Mouse (Mus musculus) liver, postnatal 0 days (tissue): ENCODE results near the gene Mpc1. TPM values are rescaled to one million over a fixed set of nuclear protein-coding genes. Genes with fewer than 3 reads are reported as not detected.

ENCODE experiments used
- ATAC-seq: fragments of 200-750 bp; cut with Nextera tagmentation; 2 replicates; pipeline ENCODE4 v1.8.0; 2017; ENCODE audit warnings: mild to moderate bottlenecking, moderate library complexity
- DNase-seq: peaks from one replicate; pipeline ENCODE4 v3.0.0-alpha.2; 2016
- H3K27ac ChIP-seq: fragments of 300-500 bp; sonication (generic); 2 replicates; pipeline ENCODE4 v1.5.1; 2014; ENCODE audit warnings: antibody characterized with exemption, moderate library complexity, mild to moderate bottlenecking, low read depth
- H3K27me3 ChIP-seq: fragments of 300-500 bp; sonication (generic); 2 replicates; pipeline ENCODE4 v1.6.1; 2014; ENCODE audit warnings: low read length, control low read depth, mixed read lengths; ENCODE audit not compliant: insufficient read depth
- H3K36me3 ChIP-seq: fragments of 300-500 bp; sonication (generic); replicated peaks from 2 replicates; pipeline ENCODE4 v1.6.1; 2014; ENCODE audit warnings: mild to moderate bottlenecking, control low read depth, low read length, moderate library complexity, mixed read lengths; ENCODE audit not compliant: insufficient read depth
- H3K4me1 ChIP-seq: fragments of 300-500 bp; sonication (generic); 2 replicates; pipeline ENCODE4 v1.6.1; 2014; ENCODE audit warnings: antibody characterized with exemption, mild to moderate bottlenecking, control low read depth; ENCODE audit not compliant: insufficient read depth
- H3K4me2 ChIP-seq: fragments of 300-500 bp; sonication (generic); 2 replicates; pipeline ENCODE4 v1.6.1; 2014; ENCODE audit warnings: low read depth, mild to moderate bottlenecking, low read length, moderate library complexity, mixed read lengths
- H3K4me3 ChIP-seq: fragments of 300-500 bp; sonication (generic); 2 replicates; pipeline ENCODE4 v1.5.1; 2014; ENCODE audit warnings: low read depth, low read length
- H3K9ac ChIP-seq: fragments of 300-500 bp; sonication (generic); replicated peaks from 2 replicates; pipeline ENCODE4 v1.6.1; 2014; ENCODE audit warnings: mild to moderate bottlenecking, moderate library complexity
- H3K9me3 ChIP-seq: fragments of 300-500 bp; sonication (generic); 2 replicates; pipeline ENCODE4 v1.6.1; 2016; ENCODE audit warnings: mild to moderate bottlenecking, control low read depth, low read length, mixed read lengths
- CTCF ChIP-seq: sonication (generic); IDR thresholded peaks from 2 replicates; pipeline ENCODE4 v1.5.1; 2016; ENCODE audit warnings: antibody characterized with exemption, low read depth
- EP300 ChIP-seq: IDR thresholded peaks from 2 replicates; pipeline ENCODE4 v1.6.1; 2016; ENCODE audit warnings: antibody characterized with exemption, low read depth, mild to moderate bottlenecking
- WGBS: fragments of 180-500 bp; shearing (Covaris S2); extraction: QIAGEN DNeasy Blood & Tissue Kit; methylation state at CpG from one replicate; pipeline ENCODE4 v1.1.7; 2014; ENCODE audit not compliant: insufficient replicate concordance; 5-methylcytosine and 5-hydroxymethylcytosine counted together
- polyA plus RNA-seq: library from polyadenylated mRNA; unstranded; fragments of >200 nt; fragmentation: Nextera tagmentation; extraction: Ambion mirVana; gene quantifications from 2 replicates; pipeline ENCODE4 v1.2.1, GENCODE M21; 2015

Mpc1 gene
- polyA plus RNA-seq, 1 experiment from 2014 or later: 1,393 TPM

GRCm38 (mm10) chr17:8240517-8240916 is 42.2 kb upstream of the Mpc1 start:
- Histone ChIP-seq H3K4me2 (no peak overlapping the region), H3K27me3 (no peaks in the 10 kb centered on the region), H3K4me1 (no peaks in the 10 kb centered on the region), H3K4me3 (no peak overlapping the region), H3K9me3 (no peaks in the 10 kb centered on the region), H3K27ac (no peak overlapping the region), H3K9ac (no peak overlapping the region), H3K36me3 (no peaks in the 10 kb centered on the region)
- TF ChIP-seq CTCF (no peak), EP300 (no peak)
- DNase-seq (no peak), ATAC-seq (no peak)
- WGBS: 60% methylated on average over 4 of the region's 4 CpGs

- no peak overlapping the region for H3K9ac ChIP-seq
- no peaks in the 10 kb centered on the region for H3K4me1 ChIP-seq
- 76% methylated on average over 12 of the region's 12 CpGs for WGBS
- ATAC-seq (no peak), DNase-seq (no peak)
- H3K27me3 ChIP-seq: no peaks in the 10 kb centered on the region
- TF ChIP-seq EP300 (no peak), CTCF (no peak)
- H3K4me3 ChIP-seq: no peak overlapping the region
- H3K36me3 ChIP-seq: no peaks in the 10 kb centered on the region
- H3K27ac ChIP-seq: no peak overlapping the region
- no peak overlapping the region for H3K4me2 ChIP-seq
- H3K9me3 ChIP-seq: no peaks in the 10 kb centered on the region
These were observed 41.1 kb upstream of the Mpc1 start for GRCm38 (mm10) chr17:8241645-8242044.

- 72% methylated on average over 11 of the region's 11 CpGs for WGBS
- Histone ChIP-seq H3K27ac (no peak overlapping the region), H3K4me3 (no peak overlapping the region), H3K4me2 (no peak overlapping the region), H3K9me3 (no peaks in the 10 kb centered on the region), H3K9ac (no peak overlapping the region), H3K27me3 (no peaks in the 10 kb centered on the region), H3K4me1 (no peaks in the 10 kb centered on the region), H3K36me3 (no peaks in the 10 kb centered on the region)
- no peak for ATAC-seq
- TF ChIP-seq EP300: no peak
- TF ChIP-seq CTCF: no peak
- DNase-seq: no peak
These were observed 40.5 kb upstream of the Mpc1 start for GRCm38 (mm10) chr17:8242186-8242585.

- WGBS: 78% methylated on average over 2 of the region's 2 CpGs
- no peak for TF ChIP-seq EP300
- TF ChIP-seq CTCF: no peak
- no peaks in the 10 kb centered on the region for H3K27me3 ChIP-seq
- no peaks in the 10 kb centered on the region for H3K36me3 ChIP-seq
- DNase-seq (no peak), ATAC-seq (no peak)
- no peak overlapping the region for H3K27ac ChIP-seq
- no peaks in the 10 kb centered on the region for H3K9me3 ChIP-seq
- no peak overlapping the region for H3K4me3 ChIP-seq
- H3K9ac ChIP-seq: no peak overlapping the region
- no peak overlapping the region for H3K4me2 ChIP-seq
- H3K4me1 ChIP-seq: no peaks in the 10 kb centered on the region
These were observed 38.6 kb upstream of the Mpc1 start for GRCm38 (mm10) chr17:8244124-8244523.

- Histone ChIP-seq H3K27me3 (no peaks in the 10 kb centered on the region), H3K36me3 (no peaks in the 10 kb centered on the region), H3K4me1 (no peaks in the 10 kb centered on the region), H3K27ac (no peak overlapping the region), H3K4me3 (no peak overlapping the region), H3K9ac (no peak overlapping the region), H3K4me2 (no peak overlapping the region), H3K9me3 (no peaks in the 10 kb centered on the region)
- no peak for TF ChIP-seq EP300
- TF ChIP-seq CTCF: no peak
- 77% methylated on average over 4 of the region's 4 CpGs for WGBS
- DNase-seq (no peak), ATAC-seq (no peak)
These were observed 36.5 kb upstream of the Mpc1 start for GRCm38 (mm10) chr17:8246102-8246754.

GRCm38 (mm10) chr17:8251704-8252103 is 31.0 kb upstream of the Mpc1 start:
- WGBS: 77% methylated on average over 7 of the region's 7 CpGs
- Histone ChIP-seq H3K9me3 (no peaks in the 10 kb centered on the region), H3K36me3 (no peaks in the 10 kb centered on the region), H3K9ac (no peak overlapping the region), H3K4me2 (no peak overlapping the region), H3K4me1 (no peaks in the 10 kb centered on the region), H3K4me3 (no peak overlapping the region), H3K27ac (no peak overlapping the region), H3K27me3 (no peaks in the 10 kb centered on the region)
- DNase-seq (no peak), ATAC-seq (no peak)
- TF ChIP-seq EP300 (no peak), CTCF (no peak)

- TF ChIP-seq CTCF (no peak), EP300 (no peak)
- Histone ChIP-seq H3K9ac (no peak overlapping the region), H3K36me3 (no peaks in the 10 kb centered on the region), H3K9me3 (no peaks in the 10 kb centered on the region), H3K4me3 (no peak overlapping the region), H3K27me3 (no peaks in the 10 kb centered on the region), H3K4me2 (no peak overlapping the region), H3K4me1 (no peaks in the 10 kb centered on the region), H3K27ac (no peak overlapping the region)
- ATAC-seq (no peak), DNase-seq (no peak)
These were observed 28.4 kb upstream of the Mpc1 start for GRCm38 (mm10) chr17:8254268-8254667.
